Mouse (Mus musculus): Measurements from ENCODE around the gene BC025920. TPM values are rescaled to one million over a fixed set of nuclear protein-coding genes. Genes with fewer than 3 reads are reported as not detected.

BC025920 gene
- 2.9 and 3.0 TPM in 2 replicates for polyA plus RNA-seq (2015; fragmentation: Nextera tagmentation; extraction: Ambion mirVana)

DNA sequence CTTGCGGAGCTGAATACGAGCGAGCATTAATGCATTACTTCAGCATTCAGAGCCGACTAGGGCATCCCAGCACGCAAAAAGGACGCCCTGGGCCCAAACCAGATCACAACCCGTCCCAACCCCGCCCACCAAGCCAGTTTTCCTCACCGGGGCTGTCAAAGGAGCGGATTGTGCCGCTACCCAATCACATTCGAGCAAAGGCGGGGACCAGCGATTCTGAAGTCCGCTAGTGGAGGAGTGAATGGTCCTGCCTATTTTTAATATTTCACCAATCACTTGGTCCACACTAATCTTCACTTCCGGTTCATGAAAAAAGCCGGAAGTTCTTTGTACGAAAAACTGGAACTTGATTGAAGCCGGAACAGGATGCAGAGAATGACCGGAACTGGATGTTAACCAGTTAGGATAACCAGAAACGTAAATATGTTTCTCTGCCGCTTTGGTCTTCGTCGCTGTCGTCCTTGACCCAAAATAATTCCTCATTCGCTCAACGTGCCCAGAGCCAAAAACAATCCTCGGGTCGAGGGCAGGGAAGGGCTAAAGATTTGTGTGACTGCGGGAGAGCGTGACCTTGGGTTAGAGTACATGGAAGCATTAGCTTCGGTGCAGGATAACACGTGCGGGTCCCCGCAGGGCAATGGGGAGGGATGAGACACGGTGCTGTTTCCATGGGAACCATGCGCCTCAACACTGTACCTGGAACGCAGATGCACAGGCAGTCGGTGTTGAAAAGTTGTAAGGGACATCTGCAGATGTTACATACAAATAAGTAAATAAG lies at the start of gene BC025920:
TSS of gene BC025920 (plus strand) at position 297 of the 778 bp plus-strand sequence.
- H3K9ac ChIP-seq (replicated peaks) = peak within 1 kb of the TSS; percentile 63
- peaks cover 12% of the 10 kb centered on the region for H3K27me3 ChIP-seq
- ATAC-seq = peak; percentile 89
- peak within 1 kb of the TSS; percentile 69 for H3K4me2 ChIP-seq (replicated peaks)
- peak within 1 kb of the TSS; percentile 50 for H3K4me3 ChIP-seq (replicated peaks)
- H3K27ac ChIP-seq = peak within 1 kb of the TSS; percentile 93
- WGBS = 1% methylated on average over 39 of the region's 39 CpGs
- no peaks in the 10 kb centered on the region for H3K9me3 ChIP-seq
- H3K4me1 ChIP-seq (replicated peaks) = peaks cover 30% of the 10 kb centered on the region
- no peaks in the 10 kb centered on the region; the same call in 1 of the 2 replicates for H3K36me3 ChIP-seq

DNA sequence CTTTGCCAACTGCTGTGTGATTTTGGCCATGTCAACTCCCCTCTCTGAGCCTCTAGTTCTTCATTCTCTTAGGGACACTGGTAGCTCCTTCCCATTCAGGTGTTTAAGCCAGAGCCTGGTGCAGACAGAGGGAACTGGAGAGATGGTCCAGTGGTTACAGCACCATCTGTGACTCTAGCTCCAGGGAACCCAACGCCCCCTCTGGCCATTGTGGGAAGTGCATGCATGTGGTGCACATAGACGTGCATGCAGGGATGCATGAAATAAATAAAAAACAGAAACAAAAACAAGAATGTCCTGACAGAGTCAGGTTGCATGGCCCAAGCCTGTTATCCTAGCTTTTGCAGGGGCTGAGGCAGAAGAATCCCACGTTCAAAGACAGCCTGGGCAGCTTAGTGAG lies 49.8 kb upstream of the BC025920 start:
- H3K4me2 ChIP-seq (replicated peaks) = no peak overlapping the region
- ATAC-seq = no peak
- 75% methylated on average over 3 of the region's 3 CpGs for WGBS
- H3K4me1 ChIP-seq (replicated peaks) = peaks cover 18% of the 10 kb centered on the region
- H3K27me3 ChIP-seq = no peaks in the 10 kb centered on the region
- H3K9ac ChIP-seq (replicated peaks) = no peak overlapping the region
- H3K27ac ChIP-seq = no peak overlapping the region
- peaks cover 2% of the 10 kb centered on the region for H3K36me3 ChIP-seq
- H3K9me3 ChIP-seq = no peaks in the 10 kb centered on the region
- no peak overlapping the region for H3K4me3 ChIP-seq (replicated peaks)

GRCm38 (mm10) chr10:81557491-81557890 lies 48.6 kb upstream of the BC025920 start:
- Histone ChIP-seq H3K9me3 (no peaks in the 10 kb centered on the region), H3K9ac (replicated peaks) (no peak overlapping the region), H3K4me1 (replicated peaks) (peaks cover 26% of the 10 kb centered on the region), H3K27me3 (no peaks in the 10 kb centered on the region), H3K4me3 (replicated peaks) (no peak overlapping the region), H3K27ac (no peak overlapping the region), H3K36me3 (peaks cover 10% of the 10 kb centered on the region), H3K4me2 (replicated peaks) (no peak overlapping the region)
- WGBS = 73% methylated on average over 1 of the region's 1 CpGs
- ATAC-seq = no peak

DNA sequence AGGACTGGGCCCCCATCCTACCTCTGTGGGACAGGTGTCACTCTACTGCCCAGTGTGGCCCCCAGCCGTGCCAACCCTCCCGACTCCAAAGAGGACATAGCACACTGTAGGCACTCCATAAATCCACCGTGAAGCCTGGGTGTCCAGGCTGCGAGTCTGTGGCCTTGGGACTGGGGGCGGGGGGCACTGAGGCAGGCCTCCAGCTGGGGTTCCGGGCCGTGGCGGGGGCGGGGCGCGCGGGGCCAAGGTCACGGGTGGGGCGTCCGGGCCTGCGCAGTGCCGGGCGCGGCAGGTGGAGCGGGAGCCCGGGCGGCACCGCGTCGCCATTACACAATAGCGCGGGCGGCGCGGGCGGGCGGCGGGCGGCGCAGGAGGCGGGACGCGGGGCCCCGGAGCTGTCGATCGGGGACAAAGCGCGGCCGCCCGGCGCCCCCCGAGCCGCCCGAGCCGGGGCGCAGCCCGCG lies 46.9 kb upstream of the BC025920 start, which contains the start of gene Aes:
TSS of gene Aes (plus strand) at position 326 of the 464 bp plus-strand sequence.
- under 1% methylated on average over 46 of the region's 53 CpGs for WGBS
- peak within 1 kb of the TSS; percentile 100 for H3K9ac ChIP-seq (replicated peaks)
- peak; percentile 57 for ATAC-seq

DNA sequence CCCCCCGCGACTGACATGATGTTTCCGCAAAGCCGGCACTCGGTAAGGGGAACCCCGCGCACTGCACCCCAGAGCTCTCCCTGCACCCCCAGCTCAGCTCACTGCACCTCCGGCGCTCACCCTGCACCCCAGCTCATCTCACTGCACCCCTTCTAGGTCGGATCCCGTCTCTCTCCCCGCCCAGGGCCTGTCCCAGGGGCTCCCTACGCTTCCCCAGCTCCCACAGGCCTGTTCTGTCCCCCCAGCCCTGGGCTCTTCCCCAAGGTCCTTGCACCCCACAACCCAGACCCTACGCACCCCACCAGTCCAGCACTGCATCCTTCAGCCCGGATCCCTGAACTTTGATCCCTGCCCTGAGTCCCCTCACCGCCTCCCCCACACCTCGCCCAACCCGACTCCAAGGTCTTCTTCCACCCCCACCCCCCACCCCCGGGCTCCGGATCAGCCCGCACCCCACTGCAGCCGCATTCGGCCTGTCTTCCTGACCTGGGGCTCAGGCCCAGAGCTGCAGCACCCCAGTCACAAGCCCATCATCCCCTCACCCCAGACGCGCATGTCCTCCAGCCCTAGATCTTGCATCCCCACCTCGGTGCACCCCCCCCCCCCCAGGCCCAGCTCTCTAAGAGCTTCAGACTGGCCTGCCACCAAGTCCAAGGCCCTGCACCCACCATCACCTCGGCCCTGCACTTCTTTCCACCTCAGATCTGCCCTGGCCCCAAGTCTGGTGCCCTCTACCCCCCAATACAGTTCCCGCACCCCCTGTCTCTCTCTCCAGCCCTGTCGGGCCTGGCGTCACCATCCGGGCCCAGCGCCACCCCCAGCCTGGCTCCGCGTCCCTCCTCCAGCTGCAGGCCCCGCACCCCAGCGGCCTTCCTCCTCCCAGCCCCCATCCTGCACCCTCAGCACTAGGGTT lies 46.2 kb upstream of the BC025920 start:
- peaks cover 22% of the 10 kb centered on the region for H3K36me3 ChIP-seq
- H3K9me3 ChIP-seq = no peaks in the 10 kb centered on the region
- peak overlapping the region; percentile 95 for H3K4me3 ChIP-seq (replicated peaks)
- peak overlapping the region; percentile 92 for H3K27ac ChIP-seq
- H3K9ac ChIP-seq (replicated peaks) = peak overlapping the region; percentile 100
- H3K4me1 ChIP-seq (replicated peaks) = peaks cover 49% of the 10 kb centered on the region
- 2% methylated on average over 36 of the region's 36 CpGs for WGBS
- H3K27me3 ChIP-seq = peaks cover 18% of the 10 kb centered on the region
- peak; percentile 50 for ATAC-seq
- peak overlapping the region; percentile 95 for H3K4me2 ChIP-seq (replicated peaks)

More for the DNA sequence above, 46.9 kb upstream of the BC025920 start, which contains the start of gene Aes:
- Histone ChIP-seq H3K36me3 (peaks cover 16% of the 10 kb centered on the region), H3K27me3 (peaks cover 11% of the 10 kb centered on the region), H3K4me3 (replicated peaks) (peak within 1 kb of the TSS; percentile 95), H3K4me2 (replicated peaks) (peak within 1 kb of the TSS; percentile 95), H3K9me3 (no peaks in the 10 kb centered on the region), H3K27ac (peak within 1 kb of the TSS; percentile 92), H3K4me1 (replicated peaks) (peaks cover 42% of the 10 kb centered on the region)

GRCm38 (mm10) chr10:81560719-81561459 lies 45.2 kb upstream of the BC025920 start:
- H3K4me3 ChIP-seq (replicated peaks) = peak overlapping the region; percentile 95
- peaks cover 32% of the 10 kb centered on the region for H3K36me3 ChIP-seq
- peak overlapping the region; percentile 92 for H3K27ac ChIP-seq
- peak overlapping the region; percentile 95 for H3K4me2 ChIP-seq (replicated peaks)
- H3K27me3 ChIP-seq = peaks cover 28% of the 10 kb centered on the region
- H3K9me3 ChIP-seq = no peaks in the 10 kb centered on the region
- 39% methylated on average over 16 of the region's 16 CpGs for WGBS
- no peak; the same call in 1 of the 2 replicates for ATAC-seq
- H3K4me1 ChIP-seq (replicated peaks) = peaks cover 55% of the 10 kb centered on the region
- H3K9ac ChIP-seq (replicated peaks) = peak overlapping the region; percentile 100

GRCm38 (mm10) chr10:81562411-81562810 lies 43.7 kb upstream of the BC025920 start:
- Histone ChIP-seq H3K4me2 (replicated peaks) (peak overlapping the region; percentile 33), H3K4me1 (replicated peaks) (peaks cover 64% of the 10 kb centered on the region), H3K9ac (replicated peaks) (peak overlapping the region; percentile 54), H3K27me3 (peaks cover 43% of the 10 kb centered on the region), H3K9me3 (no peaks in the 10 kb centered on the region), H3K36me3 (peaks cover 43% of the 10 kb centered on the region), H3K4me3 (replicated peaks) (0 out of 2 replicates have a peak overlapping the region, but pooled peaks have one; percentile 8), H3K27ac (no peak overlapping the region)
- ATAC-seq = no peak
- WGBS = 73% methylated on average over 6 of the region's 6 CpGs

DNA sequence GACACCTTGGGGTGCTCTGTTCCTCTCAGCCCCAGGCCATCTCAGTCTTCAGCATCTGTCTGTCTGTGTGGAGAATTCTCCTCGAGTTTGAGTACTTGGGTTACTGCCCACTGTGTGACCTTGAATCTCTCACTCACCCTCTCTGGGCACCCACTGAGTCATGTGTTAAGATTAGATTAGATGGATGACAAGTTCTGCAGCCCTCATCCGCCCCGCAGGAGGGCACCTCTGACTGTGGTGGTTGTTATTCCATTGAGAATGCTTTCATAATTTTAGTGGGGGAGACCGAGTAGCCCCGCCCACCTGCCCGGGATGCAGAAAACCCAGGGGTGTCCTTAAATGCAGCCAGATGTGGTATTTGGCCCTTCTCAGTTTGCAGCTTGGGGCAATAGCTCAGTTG lies 42.6 kb upstream of the BC025920 start:
- H3K4me1 ChIP-seq (replicated peaks) = peaks cover 73% of the 10 kb centered on the region
- H3K4me3 ChIP-seq (replicated peaks) = no peak overlapping the region
- peaks cover 53% of the 10 kb centered on the region for H3K27me3 ChIP-seq
- WGBS = 51% methylated on average over 6 of the region's 6 CpGs
- peaks cover 43% of the 10 kb centered on the region for H3K36me3 ChIP-seq
- ATAC-seq = no peak
- no peak overlapping the region for H3K27ac ChIP-seq
- H3K4me2 ChIP-seq (replicated peaks) = peak overlapping the region; percentile 42
- peak overlapping the region; percentile 52; the same call in 1 of the 2 replicates for H3K9ac ChIP-seq (replicated peaks)
- H3K9me3 ChIP-seq = no peaks in the 10 kb centered on the region

DNA sequence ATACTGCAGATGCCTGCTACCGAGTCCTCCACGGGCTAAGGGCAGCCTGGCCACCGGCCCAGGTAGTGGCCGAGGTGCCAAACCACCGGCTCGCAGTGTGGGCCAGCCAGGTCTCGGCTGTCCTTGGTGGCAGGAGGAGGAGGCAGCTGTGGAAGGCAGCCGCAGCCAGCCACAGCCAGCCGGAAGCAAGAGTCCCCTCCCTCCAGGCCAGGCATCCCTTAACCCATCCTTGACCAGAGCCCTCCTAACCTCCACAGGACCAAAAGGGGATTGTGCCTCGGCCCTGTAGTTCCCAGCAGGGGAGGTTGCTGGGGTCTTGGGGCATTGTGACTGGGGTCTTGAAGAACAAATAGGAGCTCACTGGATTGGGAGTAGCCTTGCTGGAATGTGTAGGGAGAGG lies 41.9 kb upstream of the BC025920 start:
- peak overlapping the region; percentile 52; the same call in 1 of the 2 replicates for H3K9ac ChIP-seq (replicated peaks)
- peak overlapping the region; percentile 42 for H3K4me2 ChIP-seq (replicated peaks)
- no peaks in the 10 kb centered on the region for H3K9me3 ChIP-seq
- WGBS = 7% methylated on average over 10 of the region's 10 CpGs
- 0 out of 2 replicates have a peak overlapping the region, but pooled peaks have one; percentile 25 for H3K27ac ChIP-seq
- H3K36me3 ChIP-seq = peaks cover 43% of the 10 kb centered on the region
- peak overlapping the region; percentile 27 for H3K4me3 ChIP-seq (replicated peaks)
- no peak for ATAC-seq
- H3K27me3 ChIP-seq = peaks cover 53% of the 10 kb centered on the region
- H3K4me1 ChIP-seq (replicated peaks) = peaks cover 75% of the 10 kb centered on the region

- Histone ChIP-seq H3K27ac (0 out of 2 replicates have a peak overlapping the region, but pooled peaks have one; percentile 25), H3K27me3 (peaks cover 58% of the 10 kb centered on the region), H3K36me3 (peaks cover 43% of the 10 kb centered on the region), H3K4me1 (replicated peaks) (peaks cover 80% of the 10 kb centered on the region), H3K9me3 (no peaks in the 10 kb centered on the region), H3K9ac (replicated peaks) (no peak overlapping the region), H3K4me2 (replicated peaks) (peak overlapping the region; percentile 42; the same call in 1 of the 2 replicates), H3K4me3 (replicated peaks) (no peak overlapping the region)
- no peak for ATAC-seq
- 19% methylated on average over 10 of the region's 10 CpGs for WGBS
Measured at GRCm38 (mm10) chr10:81564734-81565133, 41.3 kb upstream of the BC025920 start.

Measured in midbrain, embryonic 13.5 days (tissue).